Mouse (Mus musculus) limb, embryonic 10.5 days (tissue): ENCODE results near the gene Taar7e. TPM values are rescaled to one million over a fixed set of nuclear protein-coding genes. Genes with fewer than 3 reads are reported as not detected.
"Not testable (repeated sequence)": the region's sequence is repeated elsewhere in the genome, so short reads cannot be mapped to it uniquely, and the experiment has no call there.

Experiments
- DNase-seq: peaks from one replicate; pipeline ENCODE4 v3.0.0-alpha.2; 2017; ENCODE audit warnings: low spot score
- H3K27ac ChIP-seq: fragments of 300-500 bp; sonication (generic); 2 replicates; pipeline ENCODE4 v1.5.1; 2016; ENCODE audit warnings: mild to moderate bottlenecking
- H3K27me3 ChIP-seq: fragments of 300-500 bp; sonication (generic); 2 replicates; pipeline ENCODE4 v1.6.1; 2016; ENCODE audit warnings: low read depth, mild to moderate bottlenecking; ENCODE audit not compliant: poor library complexity, severe bottlenecking
- H3K36me3 ChIP-seq: fragments of 300-500 bp; sonication (generic); 2 replicates; pipeline ENCODE4 v1.6.1; 2016; ENCODE audit warnings: mild to moderate bottlenecking, moderate library complexity
- H3K4me1 ChIP-seq: fragments of 300-500 bp; sonication (generic); 2 replicates; pipeline ENCODE4 v1.6.1; 2016
- H3K4me3 ChIP-seq: fragments of 300-500 bp; sonication (generic); 2 replicates; pipeline ENCODE4 v1.5.1; 2016; ENCODE audit warnings: mild to moderate bottlenecking, moderate library complexity
- H3K9me3 ChIP-seq: fragments of 300-500 bp; sonication (generic); replicated peaks from 2 replicates; pipeline ENCODE4 v1.6.1; 2016; ENCODE audit warnings: mild to moderate bottlenecking
- WGBS: fragments of 180-500 bp; shearing (Covaris S2); methylation state at CpG from one replicate; pipeline ENCODE4 v1.1.7; 2016; 5-methylcytosine and 5-hydroxymethylcytosine counted together
- polyA plus RNA-seq: library from polyadenylated mRNA; unstranded; fragments of >200 nt; fragmentation: Nextera tagmentation; extraction: Ambion mirVana; gene quantifications from 2 replicates; pipeline ENCODE4 v1.2.1, GENCODE M21; 2016

The Taar7e gene
- polyA plus RNA-seq: not detected in 2 replicates

DNA sequence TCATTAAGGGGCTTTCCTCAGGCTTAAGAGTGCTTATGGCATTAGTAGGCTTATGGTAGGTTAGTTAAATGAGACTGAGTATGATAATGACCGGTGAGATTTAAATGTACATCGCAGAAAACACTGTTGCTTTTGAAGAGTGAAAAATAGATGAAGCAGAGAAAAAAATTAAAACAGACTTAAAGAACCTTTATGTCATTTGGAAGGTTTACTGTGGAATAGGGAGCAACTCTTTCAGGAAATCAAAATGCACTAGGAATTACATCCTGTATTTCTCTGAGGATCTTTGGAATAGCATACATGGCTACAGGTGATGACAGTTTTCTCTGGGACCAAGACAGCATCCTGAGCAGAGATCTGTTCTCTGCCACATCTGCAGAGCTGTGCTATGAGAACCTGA lies at the start of gene Taar7e:
TSS of gene Taar7e (plus strand) at position 301 of the 400 bp plus-strand sequence.
- WGBS: 94% methylated on average over 2 of the region's 2 CpGs
- Histone ChIP-seq H3K4me1 (no peaks in the 10 kb centered on the region), H3K27ac (no peak within 1 kb of the TSS), H3K27me3 (no peaks in the 10 kb centered on the region), H3K36me3 (no peaks in the 10 kb centered on the region), H3K4me3 (no peak within 1 kb of the TSS), H3K9me3 (no peaks in the 10 kb centered on the region)
- no peak for DNase-seq

DNA sequence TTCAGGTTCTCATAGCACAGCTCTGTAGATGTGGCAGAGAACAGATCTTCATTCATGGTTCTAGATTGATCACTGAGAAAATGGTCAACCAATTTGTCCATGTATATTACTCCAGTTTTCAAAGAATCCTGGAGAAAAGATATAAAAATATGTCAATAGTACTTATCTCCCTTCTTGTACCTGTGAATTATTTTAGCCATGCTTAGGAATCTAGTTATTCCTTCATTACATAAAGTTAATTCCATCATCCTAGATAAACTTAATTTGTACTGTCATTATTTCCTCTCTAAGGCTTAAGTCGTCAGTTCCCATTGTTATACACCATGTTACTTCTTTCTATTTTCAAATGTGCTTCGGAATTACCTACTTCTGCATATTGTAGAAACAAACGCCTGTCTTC lies 44.0 kb upstream of the Taar7e start, which contains the start of gene Taar7a:
TSS of gene Taar7a (minus strand) at position 101 of the 400 bp plus-strand sequence.
- H3K36me3 ChIP-seq: no peaks in the 10 kb centered on the region
- DNase-seq: no peak
- H3K4me1 ChIP-seq: no peaks in the 10 kb centered on the region
- H3K27me3 ChIP-seq: no peaks in the 10 kb centered on the region
- no peak within 1 kb of the TSS for H3K27ac ChIP-seq
- 95% methylated on average over 3 of the region's 3 CpGs for WGBS
- no peaks in the 10 kb centered on the region for H3K9me3 ChIP-seq
- no peak within 1 kb of the TSS for H3K4me3 ChIP-seq

DNA sequence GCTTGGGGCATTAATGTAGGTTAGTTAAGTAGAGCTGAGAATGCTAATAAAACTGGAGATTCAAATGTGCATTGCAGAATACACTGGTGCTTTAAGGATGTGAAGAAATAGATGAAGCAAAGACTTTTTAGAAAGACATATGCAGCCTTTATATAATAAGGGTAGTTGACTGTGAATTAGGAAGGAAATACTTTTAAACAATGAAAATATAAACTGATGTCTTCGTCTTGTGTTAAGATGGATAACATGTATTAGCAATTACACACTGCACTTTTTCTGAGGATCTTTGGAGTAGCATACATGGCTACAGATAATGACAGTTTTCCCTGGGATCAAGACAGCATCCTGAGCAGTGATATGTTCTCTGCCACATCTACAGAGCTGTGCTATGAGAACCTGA lies 37.8 kb upstream of the Taar7e start, which contains the start of gene Taar7b:
TSS of gene Taar7b (plus strand) at position 301 of the 400 bp plus-strand sequence.
- 98% methylated on average over 1 of the region's 1 CpGs for WGBS
- no peaks in the 10 kb centered on the region for H3K27me3 ChIP-seq
- no peaks in the 10 kb centered on the region for H3K36me3 ChIP-seq
- no peak for DNase-seq
- H3K9me3 ChIP-seq: no peaks in the 10 kb centered on the region
- H3K4me3 ChIP-seq: no peak within 1 kb of the TSS
- no peak within 1 kb of the TSS for H3K27ac ChIP-seq
- no peaks in the 10 kb centered on the region for H3K4me1 ChIP-seq

DNA sequence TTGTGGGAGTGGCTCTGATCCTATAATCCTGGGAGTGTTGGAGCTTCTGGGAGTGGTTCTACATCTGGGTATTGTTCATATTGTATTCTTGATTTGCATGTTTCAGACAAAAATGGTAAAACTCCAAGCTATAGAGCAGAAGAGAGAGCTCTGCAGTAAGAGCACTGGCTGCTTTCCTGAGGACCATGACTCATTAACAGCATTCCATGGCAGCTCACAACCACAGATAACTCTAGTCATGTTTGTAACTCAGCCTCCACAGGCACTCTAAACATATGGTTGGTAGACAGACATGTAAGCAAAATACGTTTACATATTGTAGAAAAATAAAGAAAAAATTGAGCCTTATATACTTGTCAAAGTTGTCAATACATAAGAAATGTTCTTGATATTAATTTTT lies 31.0 kb upstream of the Taar7e start:
- Histone ChIP-seq H3K27ac (no peak overlapping the region), H3K9me3 (no peaks in the 10 kb centered on the region), H3K4me3 (no peak overlapping the region), H3K36me3 (no peaks in the 10 kb centered on the region), H3K4me1 (no peaks in the 10 kb centered on the region), H3K27me3 (no peaks in the 10 kb centered on the region)
- 90% methylated on average over 1 of the region's 1 CpGs for WGBS
- no peak for DNase-seq

DNA sequence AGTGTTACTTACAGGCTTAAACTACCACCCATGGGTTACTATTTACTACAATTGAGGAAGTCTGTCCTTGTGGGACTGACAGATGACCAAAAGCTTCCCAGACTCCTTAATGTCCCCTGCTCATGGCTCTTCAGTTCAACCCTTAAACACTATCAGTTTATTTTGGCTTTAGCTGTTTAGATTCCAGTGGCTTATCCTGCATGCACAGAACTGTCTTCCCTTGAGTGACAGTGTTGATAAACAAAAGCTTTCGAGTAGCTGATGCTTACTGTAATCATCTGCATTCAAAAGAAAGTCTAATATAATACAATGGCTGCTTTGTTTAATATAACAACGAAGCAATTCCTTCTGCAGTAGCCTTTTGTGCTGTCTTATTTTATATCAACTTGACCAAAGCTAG lies 30.4 kb upstream of the Taar7e start:
- Histone ChIP-seq H3K4me3 (no peak overlapping the region), H3K9me3 (no peaks in the 10 kb centered on the region), H3K36me3 (no peaks in the 10 kb centered on the region), H3K4me1 (no peaks in the 10 kb centered on the region), H3K27ac (no peak overlapping the region), H3K27me3 (no peaks in the 10 kb centered on the region)
- DNase-seq: no peak
- 71% methylated on average over 2 of the region's 2 CpGs for WGBS

DNA sequence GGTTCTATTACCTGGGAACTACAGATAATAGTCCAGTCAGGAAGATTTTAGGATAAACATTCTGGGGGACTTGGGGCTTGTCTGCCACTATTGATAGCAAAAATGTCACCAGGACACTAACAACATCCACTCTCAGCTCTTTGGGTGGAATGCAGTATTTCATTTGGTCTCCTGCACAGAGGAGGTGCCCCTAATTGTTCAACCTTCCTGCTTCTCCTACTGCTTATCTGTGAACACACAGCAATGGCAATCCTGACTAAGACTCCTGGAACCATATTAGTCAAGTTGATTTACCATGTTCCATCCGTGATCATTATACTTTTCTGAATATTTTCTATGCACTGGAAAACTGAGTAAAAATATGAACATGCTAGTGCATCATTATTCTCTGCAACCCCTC lies 29.3 kb upstream of the Taar7e start:
- Histone ChIP-seq H3K27me3 (no peaks in the 10 kb centered on the region), H3K36me3 (no peaks in the 10 kb centered on the region), H3K27ac (no peak overlapping the region), H3K9me3 (no peaks in the 10 kb centered on the region), H3K4me3 (no peak overlapping the region), H3K4me1 (no peaks in the 10 kb centered on the region)
- WGBS: 93% methylated on average over 1 of the region's 1 CpGs
- DNase-seq: no peak

DNA sequence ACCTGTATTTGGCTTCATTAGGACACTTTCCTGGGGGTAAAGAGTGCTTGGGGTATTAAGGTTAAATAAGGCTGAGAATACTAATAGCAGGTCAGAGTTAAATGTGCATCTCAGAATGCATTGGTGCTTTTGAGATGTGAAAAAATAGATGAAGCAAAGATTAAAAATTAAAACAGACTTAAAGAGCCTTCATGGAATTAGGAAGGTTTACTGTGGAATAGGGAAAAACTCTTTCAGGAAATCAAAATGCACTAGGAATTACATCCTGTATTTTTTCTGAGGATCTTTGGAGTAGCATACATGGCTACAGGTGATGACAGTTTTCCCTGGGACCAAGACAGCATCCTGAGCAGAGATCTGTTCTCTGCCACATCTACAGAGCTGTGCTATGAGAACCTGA lies 10.5 kb upstream of the Taar7e start, which contains the start of gene Taar7d:
TSS of gene Taar7d (plus strand) at position 301 of the 400 bp plus-strand sequence.
- Histone ChIP-seq H3K9me3 (no peaks in the 10 kb centered on the region), H3K36me3 (no peaks in the 10 kb centered on the region), H3K27ac (no peak within 1 kb of the TSS), H3K4me3 (no peak within 1 kb of the TSS), H3K27me3 (no peaks in the 10 kb centered on the region), H3K4me1 (no peaks in the 10 kb centered on the region)
- DNase-seq: no peak

DNA sequence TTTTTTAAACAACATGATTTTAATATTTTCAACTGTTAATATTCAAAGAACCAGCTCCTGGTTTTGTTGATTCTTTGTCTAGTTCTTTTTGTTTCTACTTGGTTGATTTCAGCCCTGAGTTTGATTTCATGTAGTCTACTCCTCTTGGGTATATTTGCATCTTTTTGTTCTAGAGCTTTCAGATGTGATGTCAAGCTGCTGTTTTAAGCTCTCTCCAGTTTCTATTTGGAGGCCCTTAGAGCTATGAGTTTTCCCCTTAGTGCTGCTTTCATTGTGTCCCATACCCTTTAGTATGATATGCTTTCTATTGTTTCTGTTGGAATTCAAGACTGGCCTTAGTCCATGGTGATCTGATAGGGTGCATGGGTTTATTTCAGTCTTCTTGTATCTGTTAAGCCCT lies 6.1 kb upstream of the Taar7e start:
- DNase-seq: no peak
- H3K4me1 ChIP-seq: no peaks in the 10 kb centered on the region
- H3K36me3 ChIP-seq: no peaks in the 10 kb centered on the region
- H3K4me3 ChIP-seq: no peak overlapping the region
- no peak overlapping the region for H3K27ac ChIP-seq
- no peaks in the 10 kb centered on the region for H3K9me3 ChIP-seq
- H3K27me3 ChIP-seq: no peaks in the 10 kb centered on the region

DNA sequence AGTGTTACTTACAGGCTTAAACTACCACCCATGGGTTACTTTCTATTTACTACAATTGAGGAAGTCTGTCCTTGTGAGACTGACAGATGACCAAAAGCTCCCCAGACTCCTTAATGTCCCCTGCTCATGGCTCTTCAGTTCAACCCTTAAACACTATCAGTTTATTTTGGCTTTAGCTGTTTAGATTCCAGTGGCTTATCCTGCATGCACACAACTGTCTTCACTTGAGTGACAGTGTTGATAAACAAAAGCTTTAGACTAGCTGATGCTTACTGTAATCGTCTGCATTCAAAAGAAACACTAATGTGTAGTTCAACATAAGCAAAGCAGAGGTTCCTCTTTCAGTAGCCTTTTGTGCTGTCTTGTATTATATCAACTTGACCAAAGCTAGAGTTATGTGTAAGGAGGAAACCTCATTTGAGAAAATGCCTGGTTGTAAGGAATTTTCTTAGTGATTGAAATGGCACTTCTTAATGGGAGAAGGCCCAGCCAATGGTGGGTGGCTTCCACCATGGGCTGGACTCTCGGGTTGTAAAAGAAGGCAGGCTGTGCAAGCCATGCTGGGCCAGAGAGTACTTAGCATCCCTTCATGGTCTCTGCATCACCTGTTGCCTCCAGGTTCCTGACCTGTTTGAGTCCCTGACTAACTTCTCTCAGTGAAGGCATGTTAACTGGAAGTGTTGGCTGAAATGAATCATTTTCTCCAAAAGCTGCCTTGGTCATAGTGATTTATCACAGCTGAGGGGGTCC lies 2.9 kb downstream of the Taar7e start:
- DNase-seq: no peak
- H3K9me3 ChIP-seq: no peaks in the 10 kb centered on the region
- no peaks in the 10 kb centered on the region for H3K4me1 ChIP-seq
- WGBS: 75% methylated on average over 2 of the region's 2 CpGs
- H3K36me3 ChIP-seq: no peaks in the 10 kb centered on the region
- H3K27ac ChIP-seq: no peak overlapping the region
- H3K27me3 ChIP-seq: no peaks in the 10 kb centered on the region
- no peak overlapping the region for H3K4me3 ChIP-seq

DNA sequence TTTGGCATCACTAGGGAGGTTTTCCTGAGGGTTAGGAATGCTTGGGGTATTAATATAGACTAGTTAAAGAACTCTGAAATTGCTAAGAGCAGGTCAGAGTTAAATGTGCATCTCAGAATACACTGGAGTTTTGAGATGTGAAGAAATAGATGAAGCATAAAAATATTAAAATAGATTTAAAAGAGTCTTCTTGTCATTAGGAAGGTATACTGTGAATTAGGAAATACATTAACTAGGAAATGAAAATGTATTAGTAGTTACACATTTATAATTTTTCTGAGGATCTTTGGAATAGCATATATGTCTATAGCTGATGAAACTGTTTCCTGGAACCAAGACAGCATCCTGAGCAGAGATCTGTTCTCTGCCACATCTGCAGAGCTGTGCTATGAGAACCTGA lies 11.8 kb downstream of the Taar7e start, which contains the start of gene Taar7f:
TSS of gene Taar7f (plus strand) at position 301 of the 400 bp plus-strand sequence.
- no peaks in the 10 kb centered on the region for H3K4me1 ChIP-seq
- no peaks in the 10 kb centered on the region for H3K9me3 ChIP-seq
- H3K36me3 ChIP-seq: no peaks in the 10 kb centered on the region
- H3K4me3 ChIP-seq: no peak within 1 kb of the TSS
- no peak within 1 kb of the TSS for H3K27ac ChIP-seq
- no peaks in the 10 kb centered on the region for H3K27me3 ChIP-seq
- DNase-seq: no peak

DNA sequence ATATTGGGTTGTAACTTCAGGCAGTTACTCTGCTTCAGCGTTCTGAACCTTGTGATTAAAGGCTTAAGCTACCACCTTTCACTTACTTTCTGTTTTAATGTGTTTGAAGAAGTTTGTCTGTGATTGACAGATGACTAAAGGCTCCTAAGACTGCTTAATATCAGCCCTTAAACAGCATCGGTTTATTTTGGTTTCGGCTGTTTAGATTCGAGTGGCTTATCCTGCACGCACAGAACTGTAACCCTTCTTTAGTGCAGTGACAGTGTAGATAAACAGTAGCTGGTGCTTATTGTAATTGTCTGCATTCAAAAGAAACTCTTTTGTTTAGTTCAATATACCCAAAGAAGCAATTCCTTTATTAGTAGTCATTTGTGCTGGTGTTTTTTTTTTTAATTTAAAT lies 14.6 kb downstream of the Taar7e start:
- Histone ChIP-seq H3K4me1 (no peaks in the 10 kb centered on the region), H3K27ac (no peak overlapping the region), H3K4me3 (no peak overlapping the region), H3K27me3 (no peaks in the 10 kb centered on the region), H3K9me3 (no peaks in the 10 kb centered on the region), H3K36me3 (no peaks in the 10 kb centered on the region)
- no peak for DNase-seq
- WGBS: 79% methylated on average over 5 of the region's 5 CpGs

DNA sequence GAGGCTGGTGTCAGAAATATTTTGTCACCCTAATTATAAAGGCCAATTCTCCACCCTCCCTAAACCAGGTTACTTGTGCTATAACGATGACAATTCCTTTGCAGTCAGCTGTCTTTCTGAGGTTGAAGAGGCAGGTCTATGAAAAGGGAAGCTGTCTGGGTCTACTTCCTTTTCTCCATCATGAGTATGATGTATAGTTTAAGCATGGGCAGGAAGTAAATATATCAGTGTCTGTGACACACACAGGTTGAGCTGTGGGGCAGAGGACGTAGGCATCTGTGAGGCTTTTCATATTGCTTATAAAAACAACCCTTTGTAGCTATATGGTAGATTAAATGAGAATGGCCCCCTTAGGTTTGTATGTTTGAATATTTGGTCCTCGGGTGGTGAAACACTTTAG lies 21.6 kb downstream of the Taar7e start:
- Histone ChIP-seq H3K4me1 (no peaks in the 10 kb centered on the region), H3K4me3 (no peak overlapping the region), H3K27me3 (no peaks in the 10 kb centered on the region), H3K27ac (no peak overlapping the region), H3K9me3 (no peaks in the 10 kb centered on the region), H3K36me3 (no peaks in the 10 kb centered on the region)
- 88% methylated on average over 3 of the region's 3 CpGs for WGBS
- no peak for DNase-seq

DNA sequence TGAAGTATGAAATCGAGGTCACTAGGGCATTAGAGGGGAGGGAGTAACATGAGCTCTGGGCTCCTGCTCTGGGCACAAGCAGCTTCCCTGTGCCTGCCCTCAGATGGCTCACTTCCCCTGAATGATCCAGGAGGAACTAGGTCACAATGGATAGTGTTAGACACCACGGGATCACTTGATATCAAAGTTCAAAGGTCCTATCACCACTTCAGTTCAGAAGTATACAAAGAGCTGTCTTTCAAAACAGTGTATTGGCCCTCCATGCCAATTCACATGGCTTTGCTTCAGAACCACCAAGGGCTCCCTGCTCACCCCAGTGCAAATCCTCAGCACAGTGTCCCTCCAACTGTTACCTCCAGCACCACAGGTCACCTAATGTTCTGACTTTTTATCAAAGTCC lies 37.3 kb downstream of the Taar7e start:
- H3K27ac ChIP-seq, H3K27me3 ChIP-seq, H3K4me1 ChIP-seq, H3K9me3 ChIP-seq, H3K36me3 ChIP-seq, DNase-seq, H3K4me3 ChIP-seq: not testable (repeated sequence)
- 63% methylated on average over 2 of the region's 2 CpGs for WGBS

DNA sequence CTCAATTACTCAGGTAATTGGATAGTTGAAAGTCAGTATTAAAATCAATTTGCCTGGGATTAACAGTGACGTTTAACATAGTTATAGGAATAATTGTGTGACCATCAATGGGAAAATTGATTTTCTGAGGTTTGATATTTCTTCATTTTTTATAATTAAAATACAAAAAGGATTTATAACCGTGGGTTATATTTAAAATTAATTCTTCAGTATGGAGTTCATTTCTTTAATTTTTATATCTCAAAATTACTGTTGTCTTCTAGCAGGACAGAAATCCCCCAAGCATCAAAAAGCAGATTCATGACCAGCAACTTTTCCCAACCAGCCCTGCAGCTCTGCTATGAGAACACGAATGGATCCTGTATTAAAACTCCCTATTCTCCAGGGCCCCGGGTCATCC lies 38.8 kb downstream of the Taar7e start, which contains the start of gene Taar8a:
TSS of gene Taar8a (plus strand) at position 301 of the 400 bp plus-strand sequence.
- 82% methylated on average over 2 of the region's 4 CpGs for WGBS
- H3K9me3 ChIP-seq, H3K27ac ChIP-seq, H3K4me1 ChIP-seq, H3K27me3 ChIP-seq, H3K36me3 ChIP-seq, H3K4me3 ChIP-seq, DNase-seq: not testable (repeated sequence)
